Mouse (Mus musculus) limb, embryonic 12.5 days (tissue): ENCODE measurements around the gene S1pr3. TPM values are rescaled to one million over a fixed set of nuclear protein-coding genes. Genes with fewer than 3 reads are reported as not detected.

Experiments
- ATAC-seq: fragments of 200-750 bp; cut with Nextera tagmentation; 2 replicates; pipeline ENCODE4 v1.8.0; 2017; ENCODE audit warnings: low read depth, moderate TSS enrichment; ENCODE audit not compliant: insufficient number of reproducible peaks, insufficient read depth, low FRiP score, low TSS enrichment
- H3K27ac ChIP-seq: fragments of 300-500 bp; sonication (generic); 2 replicates; pipeline ENCODE4 v1.5.1; 2016; ENCODE audit warnings: mild to moderate bottlenecking, moderate library complexity
- H3K27me3 ChIP-seq: fragments of 300-500 bp; sonication (generic); 2 replicates; pipeline ENCODE4 v1.6.1; 2016; ENCODE audit warnings: mild to moderate bottlenecking, moderate library complexity
- H3K36me3 ChIP-seq: fragments of 300-500 bp; sonication (generic); 2 replicates; pipeline ENCODE4 v1.6.1; 2016; ENCODE audit warnings: mild to moderate bottlenecking, moderate library complexity
- H3K4me1 ChIP-seq: fragments of 300-500 bp; sonication (generic); replicated peaks from 2 replicates; pipeline ENCODE4 v1.6.1; 2016
- H3K4me2 ChIP-seq: fragments of 300-500 bp; sonication (generic); 2 replicates; pipeline ENCODE4 v1.6.1; 2016; ENCODE audit warnings: mild to moderate bottlenecking, moderate library complexity
- H3K4me3 ChIP-seq: fragments of 300-500 bp; sonication (generic); replicated peaks from 2 replicates; pipeline ENCODE4 v1.5.1; 2016; ENCODE audit warnings: mild to moderate bottlenecking
- H3K9ac ChIP-seq: fragments of 300-500 bp; sonication (generic); replicated peaks from 2 replicates; pipeline ENCODE4 v1.6.1; 2016; ENCODE audit warnings: mild to moderate bottlenecking, moderate library complexity
- H3K9me3 ChIP-seq: fragments of 300-500 bp; sonication (generic); 2 replicates; pipeline ENCODE4 v1.6.1; 2016; ENCODE audit warnings: mild to moderate bottlenecking, moderate library complexity
- WGBS: fragments of 180-500 bp; shearing (Covaris S2); methylation state at CpG from one replicate; pipeline ENCODE4 v1.1.7; 2016; 5-methylcytosine and 5-hydroxymethylcytosine counted together
- polyA plus RNA-seq: library from polyadenylated mRNA; unstranded; fragments of >200 nt; fragmentation: Nextera tagmentation; extraction: Ambion mirVana; gene quantifications from 2 replicates; pipeline ENCODE4 v1.2.1, GENCODE M21; 2016

The S1pr3 gene
- polyA plus RNA-seq, 1 experiment from 2014 or later: 133 TPM

DNA sequence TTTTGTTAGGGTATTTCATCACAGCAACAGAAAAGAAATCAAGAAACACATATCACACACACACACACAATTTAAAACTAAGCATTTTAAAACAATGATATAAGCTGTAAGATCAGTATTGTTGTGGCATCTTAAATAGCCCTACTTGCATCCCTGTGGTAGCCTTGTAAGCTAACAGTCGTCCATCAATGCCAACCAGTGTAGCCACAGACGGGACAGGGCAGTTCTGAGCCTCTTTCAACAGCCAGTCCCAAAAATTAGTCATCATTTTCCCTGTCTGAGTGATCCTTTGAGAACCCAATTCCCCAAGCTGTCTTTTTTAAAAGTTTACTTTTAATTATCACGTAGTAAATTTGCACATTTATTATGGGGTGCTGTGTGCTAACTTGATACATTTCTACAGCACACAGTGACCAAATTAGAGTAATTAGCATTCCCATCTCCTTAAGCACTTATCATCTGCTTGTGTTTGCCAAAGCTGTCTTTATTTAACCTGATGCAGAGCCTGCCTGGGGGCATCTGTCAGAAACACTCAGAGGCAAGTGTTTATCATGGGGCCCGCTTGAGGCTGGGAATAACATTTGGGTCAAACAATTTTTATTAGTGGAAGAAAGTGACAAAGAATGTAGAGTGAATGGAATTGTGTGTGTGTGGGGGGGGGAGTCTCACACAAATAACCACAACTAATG lies 47.9 kb downstream of the S1pr3 start:
- 23% methylated on average over 4 of the region's 4 CpGs for WGBS
- Histone ChIP-seq H3K9me3 (no peaks in the 10 kb centered on the region), H3K4me3 (no peak overlapping the region), H3K4me2 (no peak overlapping the region), H3K36me3 (no peaks in the 10 kb centered on the region), H3K4me1 (0 out of 2 replicates have a peak, but pooled peaks cover 3% of the 10 kb centered on the region), H3K27me3 (no peaks in the 10 kb centered on the region), H3K9ac (no peak overlapping the region), H3K27ac (no peak overlapping the region)
- ATAC-seq: no peak

DNA sequence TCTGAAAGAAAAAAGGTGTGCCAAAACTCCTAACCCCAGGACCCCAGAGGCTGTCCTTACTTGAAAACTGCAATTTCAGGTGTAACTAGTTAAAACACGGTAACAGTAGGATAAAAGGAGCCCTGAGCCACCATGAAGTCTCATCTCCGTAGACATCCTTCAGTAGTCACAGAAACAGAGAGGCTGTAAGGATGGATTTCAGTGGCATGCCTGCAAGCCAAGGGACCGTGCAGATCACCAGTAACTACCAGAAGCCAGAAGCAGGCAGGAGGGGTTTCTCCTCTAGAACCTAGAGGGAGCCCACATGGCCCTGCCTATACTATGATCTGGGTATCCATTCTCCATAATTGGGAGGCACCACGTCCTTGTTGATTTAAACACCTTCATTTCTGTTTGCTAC lies 55.9 kb downstream of the S1pr3 start:
- Histone ChIP-seq H3K9ac (no peak overlapping the region), H3K27ac (no peak overlapping the region), H3K36me3 (no peaks in the 10 kb centered on the region), H3K4me3 (no peak overlapping the region), H3K9me3 (no peaks in the 10 kb centered on the region), H3K27me3 (no peaks in the 10 kb centered on the region), H3K4me1 (peaks cover 6% of the 10 kb centered on the region; the same call in 1 of the 2 replicates), H3K4me2 (no peak overlapping the region)
- 65% methylated on average over 4 of the region's 4 CpGs for WGBS
- ATAC-seq: no peak

DNA sequence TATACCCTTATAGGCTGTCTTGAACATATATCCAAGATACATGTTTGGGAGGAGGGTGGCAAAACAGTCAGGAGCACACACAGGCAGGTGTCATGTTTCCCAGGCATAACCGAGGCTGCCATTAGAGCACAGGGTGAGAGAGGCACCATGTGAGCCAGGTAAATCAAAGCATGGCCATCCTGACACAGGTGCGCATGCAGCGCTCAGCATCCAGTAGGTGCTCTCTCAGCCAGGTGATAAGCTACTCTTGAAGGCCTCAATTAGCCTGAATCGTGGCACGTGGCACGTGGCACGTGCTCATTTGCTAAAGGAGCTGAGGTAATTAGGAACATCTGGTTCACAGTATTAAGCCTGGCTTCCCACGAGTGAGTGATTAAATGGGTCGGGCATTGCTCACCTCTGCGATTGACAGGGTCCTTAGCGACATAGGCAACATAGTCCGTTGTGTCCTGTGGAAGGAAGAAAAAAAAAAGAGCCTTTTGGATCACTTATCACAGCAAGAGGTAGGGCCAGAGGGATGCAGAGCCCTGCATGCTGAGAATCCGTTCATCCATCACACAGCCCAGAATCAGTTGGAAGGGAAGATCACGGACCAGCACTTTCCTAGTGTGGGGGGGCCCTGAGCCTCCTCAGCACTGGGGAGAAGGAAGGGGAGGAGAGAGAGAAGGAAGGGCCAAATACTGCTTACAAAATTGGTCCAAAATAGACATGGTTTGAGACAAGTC lies 57.8 kb downstream of the S1pr3 start:
- no peak overlapping the region for H3K4me2 ChIP-seq

DNA sequence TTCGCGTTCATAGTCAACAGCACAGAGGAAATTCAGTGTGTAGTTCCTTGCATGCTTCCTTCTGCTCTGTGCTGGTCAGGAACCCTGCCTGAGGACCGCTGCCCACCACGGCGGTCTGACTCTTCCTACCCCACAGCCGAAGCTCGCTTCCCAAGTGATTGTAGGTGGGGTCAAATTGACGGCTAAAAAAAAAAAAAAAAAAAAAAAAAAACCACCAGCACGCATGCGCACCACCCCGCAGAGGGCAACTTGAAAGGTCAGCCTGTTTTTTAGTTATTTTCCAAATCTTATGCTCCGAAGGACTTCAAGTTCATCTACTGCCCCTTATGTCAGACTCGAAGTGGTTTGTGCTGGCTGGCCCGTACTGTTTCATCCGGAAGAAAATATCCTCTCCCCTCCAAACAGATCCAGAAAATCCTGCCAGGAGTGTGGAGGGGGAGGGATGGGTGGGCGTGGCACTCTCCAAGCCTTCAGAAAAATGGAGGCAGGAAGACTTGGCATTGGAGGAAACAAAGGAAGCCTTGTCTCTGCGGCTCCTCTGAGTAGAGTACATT lies 60.3 kb downstream of the S1pr3 start:
- ATAC-seq: no peak

More for the DNA sequence above, 57.8 kb downstream of the S1pr3 start:
- H3K9ac ChIP-seq: no peak overlapping the region
- H3K4me1 ChIP-seq: peaks cover 6% of the 10 kb centered on the region; the same call in 1 of the 2 replicates
- H3K36me3 ChIP-seq: no peaks in the 10 kb centered on the region
- WGBS: 24% methylated on average over 14 of the region's 14 CpGs
- no peaks in the 10 kb centered on the region for H3K27me3 ChIP-seq
- no peak for ATAC-seq
- no peak overlapping the region for H3K4me3 ChIP-seq
- H3K9me3 ChIP-seq: no peaks in the 10 kb centered on the region
- no peak overlapping the region for H3K27ac ChIP-seq

More for the DNA sequence above, 60.3 kb downstream of the S1pr3 start:
- Histone ChIP-seq H3K9ac (no peak overlapping the region), H3K9me3 (no peaks in the 10 kb centered on the region), H3K27ac (no peak overlapping the region), H3K4me3 (no peak overlapping the region), H3K4me1 (peaks cover 6% of the 10 kb centered on the region; the same call in 1 of the 2 replicates), H3K27me3 (no peaks in the 10 kb centered on the region), H3K4me2 (no peak overlapping the region), H3K36me3 (no peaks in the 10 kb centered on the region)
- 76% methylated on average over 17 of the region's 17 CpGs for WGBS

Other genes starting within 250 kb of the S1pr3 start
- 9.4 and 9.5 TPM in 2 replicates for gene Nxnl2, start 237.6 kb upstream of the S1pr3 start, polyA plus RNA-seq
- gene Shc3, start 160.8 kb downstream of the S1pr3 start, polyA plus RNA-seq: 0.31 and 0.63 TPM in 2 replicates
- gene Cks2, start 236.6 kb downstream of the S1pr3 start, polyA plus RNA-seq: 351 and 364 TPM in 2 replicates
- gene Secisbp2, start 243.1 kb downstream of the S1pr3 start, polyA plus RNA-seq: 26.5 and 29.4 TPM in 2 replicates